Mouse (Mus musculus) layer of hippocampus, adult 11-12 months (tissue): Measurements from ENCODE around the gene Tsr1.
A peak's percentile ranks its signal among the peaks of the same experiment; 100 is the strongest.

Experiments
- DNase-seq: peaks from one replicate; pipeline ENCODE4 v3.0.0; 2022; ENCODE audit warnings: low spot score

Tsr1 gene

GRCm38 (mm10) chr11:74897678-74898516 is at the start of gene Tsr1:
Gene Tsr1, plus strand, starts transcription at chr11:74898071.
- peak; percentile 92 for DNase-seq

DNA sequence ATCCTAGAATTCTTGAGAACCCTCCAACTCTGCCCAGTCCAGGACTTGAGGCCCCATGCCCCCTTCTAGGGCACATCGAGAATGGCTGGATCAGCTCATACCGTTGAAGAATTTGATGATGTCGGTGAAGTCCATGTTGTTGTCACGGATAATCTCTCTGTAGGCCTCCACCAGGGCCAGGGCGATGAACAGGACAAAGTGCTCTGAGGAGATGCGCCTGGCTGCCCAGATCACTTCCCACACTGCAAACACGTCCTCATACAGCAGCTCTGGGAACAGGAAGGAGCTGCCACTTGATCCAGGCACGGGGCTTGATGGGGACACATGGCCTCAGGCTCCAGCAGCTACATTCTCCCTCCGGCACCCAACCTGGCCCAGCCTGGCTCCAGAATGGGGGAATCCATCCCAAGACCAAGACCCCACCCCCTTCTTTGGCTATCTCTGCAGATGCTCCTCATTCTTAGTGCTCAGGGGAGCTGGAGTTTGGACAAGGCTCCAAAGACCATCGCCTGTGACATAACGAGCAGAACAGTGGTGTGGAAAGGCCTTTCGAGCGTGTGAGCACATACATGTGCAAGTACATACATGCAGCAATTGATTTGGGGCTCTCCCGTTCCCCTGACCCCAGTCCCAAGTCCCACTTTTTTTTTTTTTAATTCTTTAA is 46.7 kb upstream of the Tsr1 start:
- no peak for DNase-seq

- DNase-seq = no peak
These were observed 40.1 kb upstream of the Tsr1 start for GRCm38 (mm10) chr11:74857756-74858155.

DNA sequence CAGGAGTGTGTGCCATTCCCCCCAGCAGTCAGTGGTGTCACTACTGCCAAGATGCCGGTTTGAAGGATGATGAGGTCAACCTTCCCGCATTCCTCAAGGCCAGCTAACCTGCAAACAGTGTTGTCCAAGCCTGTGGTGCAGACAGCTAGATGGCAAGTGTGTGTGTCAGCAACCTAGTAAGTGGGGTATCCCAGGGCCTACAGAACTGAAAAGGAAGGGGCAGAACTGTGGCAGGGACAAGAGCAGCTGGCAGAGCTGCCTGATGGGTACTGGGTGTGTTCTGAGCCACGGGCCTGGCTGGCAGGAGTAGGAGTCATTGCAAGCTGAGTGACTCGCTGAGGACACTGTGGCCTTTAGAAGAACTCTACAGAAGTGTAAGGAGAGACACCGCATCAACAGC is 35.7 kb upstream of the Tsr1 start:
- no peak for DNase-seq

DNA sequence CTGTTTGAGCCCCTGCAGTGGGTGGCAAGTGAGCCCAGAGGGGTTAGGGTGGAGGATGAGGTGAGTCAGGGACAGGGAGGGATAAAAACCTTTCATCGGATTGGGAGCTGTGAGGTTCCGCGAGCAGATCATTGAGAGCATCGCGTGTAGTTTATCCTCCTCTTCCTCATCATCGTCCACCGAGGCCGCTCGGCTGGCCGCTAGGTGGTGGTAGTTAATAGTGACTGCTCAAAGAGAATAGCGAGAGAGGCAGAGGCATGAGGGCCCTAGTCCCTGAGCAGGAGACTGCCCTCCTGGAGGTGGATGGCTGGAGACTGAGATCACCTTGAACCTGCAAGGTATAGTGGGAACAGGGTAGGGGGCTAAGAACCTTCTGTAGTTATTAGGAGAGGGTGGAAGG is 34.4 kb upstream of the Tsr1 start:
- DNase-seq = no peak

DNA sequence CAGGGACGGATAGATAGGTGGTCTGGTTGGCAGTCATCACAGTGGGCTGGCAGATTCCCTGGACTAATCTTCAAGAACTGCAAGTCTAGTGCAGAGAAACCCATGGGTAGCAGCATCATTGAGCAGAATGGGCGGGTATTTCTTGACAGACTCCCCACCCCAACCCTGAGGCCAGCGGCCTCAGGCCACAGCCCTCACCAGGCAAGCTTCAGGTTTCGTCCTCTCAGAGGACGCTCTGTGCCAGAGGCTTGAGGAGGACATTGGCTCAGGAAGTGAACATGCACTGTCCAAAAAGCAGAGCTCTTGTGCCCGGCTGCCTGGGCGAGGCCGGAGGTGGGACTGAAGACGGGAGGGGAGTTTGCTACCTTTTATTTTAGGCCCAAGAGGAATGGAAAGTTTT is 33.5 kb upstream of the Tsr1 start:
- DNase-seq = no peak

- no peak for DNase-seq
These were observed 32.6 kb upstream of the Tsr1 start for GRCm38 (mm10) chr11:74865252-74865651.

DNA sequence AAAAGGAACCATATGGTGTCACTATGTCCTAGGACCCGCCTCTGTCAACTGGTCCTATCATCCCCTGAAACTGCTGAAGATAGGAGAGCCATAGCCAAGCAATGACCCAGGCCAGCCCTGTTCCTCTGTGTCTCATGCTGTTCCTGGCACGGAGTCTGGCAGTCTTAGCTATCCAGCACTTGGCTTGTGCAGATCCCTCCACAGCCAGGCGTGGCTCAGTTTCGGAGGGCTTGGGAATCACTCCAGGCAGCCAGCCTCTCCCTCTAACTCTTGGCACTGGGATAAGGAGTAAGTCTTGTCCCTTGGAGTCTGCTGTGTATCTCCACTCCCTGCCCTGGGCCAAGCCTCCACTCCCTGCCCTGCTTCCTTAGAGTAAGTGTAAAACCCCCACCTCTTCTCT is 31.2 kb upstream of the Tsr1 start:
- DNase-seq = peak; percentile 55

DNA sequence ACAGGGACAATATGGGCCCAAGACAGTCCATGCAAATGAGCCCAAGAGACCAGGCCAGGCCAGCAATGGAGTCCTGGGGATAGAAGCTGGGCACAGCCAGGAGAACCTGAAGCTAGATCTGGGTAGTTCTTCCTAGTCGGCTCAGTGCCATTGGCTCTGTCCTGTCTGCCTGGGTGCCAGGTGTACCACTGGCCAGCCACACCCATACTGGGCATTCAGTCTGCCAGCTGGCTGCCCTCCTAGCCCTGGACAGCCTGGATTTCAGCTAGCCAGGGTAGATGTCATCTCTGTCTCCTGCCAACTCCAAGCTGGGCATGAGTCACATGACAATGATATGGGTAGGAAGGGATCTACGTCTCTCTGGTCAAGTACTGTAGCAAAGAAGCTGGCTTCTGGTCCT is 30.7 kb upstream of the Tsr1 start:
- DNase-seq = no peak

DNA sequence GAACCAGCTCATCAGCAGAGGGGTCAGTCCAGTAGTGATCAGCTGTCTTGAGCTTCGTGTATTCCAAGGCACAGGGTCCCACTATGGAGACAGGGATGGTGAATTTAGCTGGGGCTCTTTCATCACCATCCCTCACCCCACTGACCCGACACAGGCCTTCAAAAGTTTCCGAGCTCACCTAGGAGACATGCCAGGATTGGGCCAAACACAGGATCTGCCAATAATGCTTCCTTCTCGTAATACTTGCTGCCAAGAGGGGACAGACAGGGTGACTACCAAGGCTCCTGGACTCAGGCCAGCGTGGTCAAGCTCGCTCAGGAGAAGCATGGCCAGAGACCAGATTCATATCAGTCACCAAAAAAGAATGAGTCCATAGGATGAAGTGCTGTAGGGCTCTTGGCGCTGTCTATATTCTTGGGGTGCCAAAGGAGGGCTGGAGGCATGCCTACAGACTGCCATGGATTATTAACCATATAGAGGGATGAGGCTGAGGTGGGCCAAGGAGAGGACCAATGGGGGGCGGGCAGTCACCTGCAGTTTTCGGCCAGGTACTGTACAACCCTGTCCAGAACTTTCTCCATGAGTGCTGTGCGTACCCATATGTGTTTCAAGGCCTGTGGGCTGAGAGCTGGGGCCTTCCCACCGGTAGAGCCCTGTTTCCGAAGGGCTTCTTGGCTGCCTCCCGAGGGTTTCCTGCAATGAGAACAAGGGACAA is 29.7 kb upstream of the Tsr1 start:
- no peak for DNase-seq

- no peak for DNase-seq
These were observed 28.3 kb upstream of the Tsr1 start for GRCm38 (mm10) chr11:74869603-74870002.

DNA sequence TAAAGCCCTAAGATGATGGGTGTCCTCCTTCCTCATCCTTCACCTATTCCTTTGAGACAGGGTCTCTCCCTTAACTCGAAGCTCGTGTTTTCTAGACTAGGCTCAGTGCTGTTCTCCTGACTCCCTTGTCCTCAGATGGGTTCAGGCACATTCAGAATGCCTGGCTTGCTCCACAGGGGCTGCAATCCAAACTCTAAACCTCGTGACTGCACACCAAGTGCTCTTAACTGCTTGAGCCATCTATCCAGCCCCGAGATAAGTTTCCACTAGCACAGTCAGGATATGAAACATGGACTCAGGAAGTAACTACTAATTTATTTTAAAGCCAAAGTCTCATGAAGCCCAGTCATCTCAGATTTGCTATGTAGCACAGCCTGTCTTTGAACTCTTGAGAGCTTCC is 27.3 kb upstream of the Tsr1 start:
- DNase-seq = no peak

DNA sequence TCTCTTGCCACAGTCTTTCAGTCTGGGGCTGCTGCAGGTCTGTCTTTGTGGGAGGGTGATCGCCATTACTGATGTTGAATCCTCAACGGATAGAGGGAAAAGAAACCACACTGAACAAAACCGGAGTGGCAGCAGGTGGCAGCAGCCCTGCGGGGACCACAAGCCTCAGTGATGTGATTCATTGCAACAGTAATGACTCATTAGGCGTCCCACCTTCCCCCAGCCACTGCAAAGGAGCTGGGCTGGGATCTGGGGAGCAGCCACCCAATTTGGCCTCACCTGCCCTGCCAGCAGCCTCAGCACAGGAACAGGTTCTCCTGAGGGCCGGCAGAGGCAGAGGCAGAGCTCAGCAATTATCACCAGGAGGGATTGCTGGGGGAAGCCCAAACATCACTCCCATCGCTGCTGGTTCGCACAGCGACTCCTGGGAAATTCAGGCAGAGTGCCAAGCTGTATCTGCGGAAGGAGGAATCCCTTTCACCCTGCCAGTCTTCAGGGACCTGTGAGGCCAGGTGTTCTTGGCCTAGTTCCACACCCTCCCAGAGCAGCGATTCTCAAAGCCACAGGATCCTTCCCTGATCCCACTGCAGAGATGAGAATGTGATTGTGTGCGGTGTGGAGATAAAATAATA is 26.8 kb upstream of the Tsr1 start:
- peak; percentile 58 for DNase-seq

GRCm38 (mm10) chr11:74874630-74875029 is 23.2 kb upstream of the Tsr1 start:
- peak; percentile 55 for DNase-seq

DNA sequence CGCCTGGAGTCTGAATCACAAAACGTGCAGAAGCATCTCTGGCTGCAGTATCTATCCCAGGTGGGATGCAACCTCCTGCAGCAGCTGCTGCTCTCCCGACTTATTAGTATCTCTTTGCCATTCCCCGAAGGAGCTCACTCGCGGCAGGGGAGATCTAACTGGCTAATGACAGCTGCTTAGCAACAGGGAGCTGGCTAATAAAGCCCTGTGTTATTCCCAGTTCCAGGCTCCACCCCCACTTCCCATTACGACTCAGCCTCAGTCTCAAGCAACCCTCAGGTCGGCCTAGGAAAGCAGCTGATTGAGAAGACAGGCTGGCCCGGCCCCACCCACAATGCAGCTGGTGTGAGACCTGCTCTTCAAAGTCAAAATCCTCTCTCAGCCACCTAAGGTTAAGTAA is 21.1 kb upstream of the Tsr1 start:
- peak; percentile 73 for DNase-seq

DNA sequence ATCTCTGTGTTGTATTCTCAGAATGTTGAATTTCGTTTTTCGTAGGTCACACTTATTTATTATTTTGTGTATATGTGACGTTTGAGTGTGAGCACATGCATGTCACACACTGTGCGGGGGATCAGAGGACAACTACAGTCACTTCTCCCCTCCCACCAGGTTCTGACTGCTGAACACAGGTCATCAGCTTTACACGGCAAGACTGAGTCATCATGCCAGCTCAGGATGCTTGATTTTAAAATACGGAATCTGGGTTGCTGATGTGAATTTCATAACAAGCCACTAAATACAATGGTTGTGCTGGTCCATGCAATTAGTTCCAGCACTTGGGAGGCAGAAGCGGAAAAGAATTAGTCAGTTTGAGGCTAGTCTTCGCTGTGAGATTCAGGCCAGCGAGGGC is 16.9 kb upstream of the Tsr1 start:
- no peak for DNase-seq

- DNase-seq = peak; percentile 57
These were observed 15.9 kb upstream of the Tsr1 start for GRCm38 (mm10) chr11:74881979-74882378.

DNA sequence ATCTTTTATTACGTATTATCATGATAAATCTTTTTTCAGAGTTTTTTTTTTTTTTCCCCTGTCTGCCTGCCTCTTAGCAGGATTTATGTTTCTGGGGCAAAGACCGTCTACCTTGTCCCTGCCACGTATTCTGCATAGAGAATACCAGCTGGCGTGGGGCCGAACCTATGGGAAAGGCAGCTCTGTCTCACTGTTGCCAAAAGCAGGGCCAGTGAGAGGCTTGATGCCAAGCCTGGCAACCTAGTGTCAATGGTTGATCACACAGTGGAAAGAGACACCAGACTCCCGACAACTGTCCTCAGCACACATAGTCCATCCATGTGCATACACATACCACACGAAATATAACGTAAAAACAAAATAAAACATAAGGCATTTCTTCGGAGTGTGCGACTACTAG is 14.8 kb upstream of the Tsr1 start:
- no peak for DNase-seq

DNA sequence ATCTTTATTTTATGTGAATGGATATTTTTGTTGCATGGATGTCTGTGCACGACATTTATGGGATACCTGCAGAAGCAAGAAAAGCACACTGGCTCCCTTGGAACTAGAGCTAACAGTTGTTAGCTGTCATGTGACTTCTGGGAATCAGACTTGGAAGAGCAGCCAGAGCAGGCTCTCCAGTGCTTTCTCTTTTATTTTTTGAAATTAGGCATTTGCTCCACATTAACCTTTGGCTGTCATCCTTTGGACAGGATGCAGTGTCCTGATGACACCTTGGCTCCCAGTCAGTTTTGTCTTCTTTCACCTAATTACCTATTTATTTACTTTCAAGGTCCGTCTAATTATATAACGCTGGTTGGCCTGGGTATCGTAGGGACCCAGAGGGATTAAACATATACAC is 3.3 kb upstream of the Tsr1 start:
- no peak for DNase-seq

DNA sequence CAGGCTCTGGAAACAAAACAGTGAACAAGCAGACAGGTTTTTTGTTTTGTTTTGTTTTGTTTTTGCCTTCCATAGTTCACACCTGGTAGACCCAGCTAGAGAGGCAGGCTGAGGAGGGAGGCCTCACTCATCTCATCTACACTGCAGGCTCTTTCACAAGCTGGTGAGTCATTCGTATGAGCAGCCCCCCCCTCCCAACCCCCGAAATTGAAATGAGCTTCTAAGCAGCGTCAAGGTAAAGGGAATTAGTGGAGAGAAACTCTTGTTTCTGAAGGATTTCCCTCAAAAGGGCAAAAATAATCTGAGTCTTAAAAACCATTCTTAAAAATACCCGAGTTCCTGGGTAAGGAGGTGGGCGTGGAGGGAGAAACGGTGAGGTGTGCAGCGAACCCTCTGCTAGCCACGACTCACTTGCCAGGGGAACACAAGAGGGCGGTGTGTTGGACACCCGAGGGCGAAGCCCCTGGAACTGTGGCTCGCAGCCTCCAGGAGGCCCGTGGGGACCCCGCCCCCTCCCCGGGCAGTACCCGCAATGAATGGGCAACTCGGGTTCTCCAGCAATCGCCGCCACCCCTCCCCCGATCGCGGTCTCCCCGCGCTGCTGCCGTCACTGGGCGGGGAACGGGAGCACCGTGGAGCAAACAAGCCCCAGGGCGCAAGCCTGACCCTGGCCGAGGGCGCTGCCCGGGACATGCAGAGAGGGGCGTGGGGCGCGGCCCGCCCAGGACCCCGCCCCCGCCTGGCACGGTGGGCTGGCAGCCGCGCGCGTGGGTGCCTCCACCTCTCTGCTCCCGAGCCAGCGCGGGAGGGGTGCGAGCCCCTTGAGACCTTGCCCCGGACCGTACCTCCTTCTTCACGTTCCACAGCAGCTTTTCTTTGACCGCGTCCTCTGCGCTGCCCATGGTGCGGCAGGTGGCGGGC is 1.6 kb upstream of the Tsr1 start:
- peak; percentile 71 for DNase-seq

- peak; percentile 65 for DNase-seq
These were observed 782 bp upstream of the Tsr1 start, which contains the start of gene Sgsm2 for GRCm38 (mm10) chr11:74896901-74897677. Gene Sgsm2, minus strand, starts transcription at chr11:74897060.
